Mouse (Mus musculus) liver, postnatal 0 days (tissue): Measurements from ENCODE around the gene Pfdn6. TPM values are rescaled to one million over a fixed set of nuclear protein-coding genes. Genes with fewer than 3 reads are reported as not detected.
"Not testable (repeated sequence)": the region's sequence is repeated elsewhere in the genome, so short reads cannot be mapped to it uniquely, and the experiment has no call there.

Experiments
- ATAC-seq: fragments of 200-750 bp; cut with Nextera tagmentation; 2 replicates; pipeline ENCODE4 v1.8.0; 2017; ENCODE audit warnings: mild to moderate bottlenecking, moderate library complexity
- DNase-seq: peaks from one replicate; pipeline ENCODE4 v3.0.0-alpha.2; 2016
- H3K27ac ChIP-seq: fragments of 300-500 bp; sonication (generic); 2 replicates; pipeline ENCODE4 v1.5.1; 2014; ENCODE audit warnings: antibody characterized with exemption, moderate library complexity, mild to moderate bottlenecking, low read depth
- H3K27me3 ChIP-seq: fragments of 300-500 bp; sonication (generic); 2 replicates; pipeline ENCODE4 v1.6.1; 2014; ENCODE audit warnings: low read length, control low read depth, mixed read lengths; ENCODE audit not compliant: insufficient read depth
- H3K36me3 ChIP-seq: fragments of 300-500 bp; sonication (generic); replicated peaks from 2 replicates; pipeline ENCODE4 v1.6.1; 2014; ENCODE audit warnings: mild to moderate bottlenecking, control low read depth, low read length, moderate library complexity, mixed read lengths; ENCODE audit not compliant: insufficient read depth
- H3K4me1 ChIP-seq: fragments of 300-500 bp; sonication (generic); 2 replicates; pipeline ENCODE4 v1.6.1; 2014; ENCODE audit warnings: antibody characterized with exemption, mild to moderate bottlenecking, control low read depth; ENCODE audit not compliant: insufficient read depth
- H3K4me2 ChIP-seq: fragments of 300-500 bp; sonication (generic); 2 replicates; pipeline ENCODE4 v1.6.1; 2014; ENCODE audit warnings: low read depth, mild to moderate bottlenecking, low read length, moderate library complexity, mixed read lengths
- H3K4me3 ChIP-seq: fragments of 300-500 bp; sonication (generic); 2 replicates; pipeline ENCODE4 v1.5.1; 2014; ENCODE audit warnings: low read depth, low read length
- H3K9ac ChIP-seq: fragments of 300-500 bp; sonication (generic); replicated peaks from 2 replicates; pipeline ENCODE4 v1.6.1; 2014; ENCODE audit warnings: mild to moderate bottlenecking, moderate library complexity
- H3K9me3 ChIP-seq: fragments of 300-500 bp; sonication (generic); 2 replicates; pipeline ENCODE4 v1.6.1; 2016; ENCODE audit warnings: mild to moderate bottlenecking, control low read depth, low read length, mixed read lengths
- CTCF ChIP-seq: sonication (generic); IDR thresholded peaks from 2 replicates; pipeline ENCODE4 v1.5.1; 2016; ENCODE audit warnings: antibody characterized with exemption, low read depth
- EP300 ChIP-seq: IDR thresholded peaks from 2 replicates; pipeline ENCODE4 v1.6.1; 2016; ENCODE audit warnings: antibody characterized with exemption, low read depth, mild to moderate bottlenecking
- WGBS: fragments of 180-500 bp; shearing (Covaris S2); extraction: QIAGEN DNeasy Blood & Tissue Kit; methylation state at CpG from one replicate; pipeline ENCODE4 v1.1.7; 2014; ENCODE audit not compliant: insufficient replicate concordance; 5-methylcytosine and 5-hydroxymethylcytosine counted together
- polyA plus RNA-seq: library from polyadenylated mRNA; unstranded; fragments of >200 nt; fragmentation: Nextera tagmentation; extraction: Ambion mirVana; gene quantifications from 2 replicates; pipeline ENCODE4 v1.2.1, GENCODE M21; 2015

Pfdn6 gene
- 82.2 and 85.5 TPM in 2 replicates for polyA plus RNA-seq

DNA sequence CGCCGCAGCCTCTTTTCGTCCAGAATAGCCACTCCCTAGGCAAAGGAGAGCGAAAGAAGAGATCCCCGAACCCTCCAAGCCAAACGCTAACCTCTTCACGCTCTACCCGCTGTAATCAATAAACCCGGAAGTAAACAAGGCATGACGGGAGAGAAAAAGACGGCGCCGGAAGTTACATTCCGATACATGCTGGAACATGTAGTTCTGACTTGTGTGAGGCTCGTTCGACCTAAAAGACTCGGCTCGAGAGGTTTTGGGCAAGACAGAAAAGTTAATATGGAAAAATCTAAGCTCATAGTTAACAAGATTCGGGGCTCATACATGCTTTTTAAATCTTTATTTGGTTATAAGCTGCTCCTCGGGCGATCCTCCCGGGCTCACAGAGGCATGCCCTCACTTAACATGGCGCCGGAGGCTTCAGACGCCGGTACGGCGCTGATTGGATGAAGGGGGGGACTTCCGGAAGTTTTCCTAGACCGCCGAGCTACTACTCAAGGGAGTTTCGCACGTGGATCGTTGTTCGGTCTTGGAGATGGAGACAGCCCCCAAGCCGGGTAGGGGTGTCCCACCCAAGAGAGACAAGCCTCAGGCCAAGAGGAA is at the start of gene Pfdn6, which contains the start of gene Wdr46:
Gene Pfdn6 (minus strand): TSS at position 138 of the 600 bp plus-strand sequence.
Gene Wdr46 (plus strand): TSS at position 455 of the 600 bp plus-strand sequence.
- Histone ChIP-seq H3K27ac (peak within 1 kb of the TSS; percentile 70), H3K9me3 (no peaks in the 10 kb centered on the region), H3K9ac (peak within 1 kb of the TSS; percentile 79), H3K27me3 (no peaks in the 10 kb centered on the region), H3K36me3 (peaks cover 22% of the 10 kb centered on the region), H3K4me2 (peak within 1 kb of the TSS; percentile 96), H3K4me3 (peak within 1 kb of the TSS; percentile 84), H3K4me1 (peaks cover 21% of the 10 kb centered on the region)
- DNase-seq (peak; percentile 90), ATAC-seq (peak; percentile 94)
- under 1% methylated on average over 36 of the region's 36 CpGs for WGBS
- TF ChIP-seq EP300 (peak; percentile 67; the same call in 1 of the 2 replicates), CTCF (no peak)

- not testable (repeated sequence) for H3K27ac ChIP-seq, H3K36me3 ChIP-seq, H3K9me3 ChIP-seq, ATAC-seq, H3K27me3 ChIP-seq, H3K4me3 ChIP-seq, H3K9ac ChIP-seq
- TF ChIP-seq CTCF = peak; percentile 96
- WGBS = 4% methylated on average over 8 of the region's 8 CpGs
- Histone ChIP-seq H3K4me2 (peak overlapping the region; percentile 74), H3K4me1 (peaks cover 26% of the 10 kb centered on the region)
- DNase-seq = peak; percentile 78
Measured at GRCm38 (mm10) chr17:33982136-33982535, 42.0 kb upstream of the Pfdn6 start.

DNA sequence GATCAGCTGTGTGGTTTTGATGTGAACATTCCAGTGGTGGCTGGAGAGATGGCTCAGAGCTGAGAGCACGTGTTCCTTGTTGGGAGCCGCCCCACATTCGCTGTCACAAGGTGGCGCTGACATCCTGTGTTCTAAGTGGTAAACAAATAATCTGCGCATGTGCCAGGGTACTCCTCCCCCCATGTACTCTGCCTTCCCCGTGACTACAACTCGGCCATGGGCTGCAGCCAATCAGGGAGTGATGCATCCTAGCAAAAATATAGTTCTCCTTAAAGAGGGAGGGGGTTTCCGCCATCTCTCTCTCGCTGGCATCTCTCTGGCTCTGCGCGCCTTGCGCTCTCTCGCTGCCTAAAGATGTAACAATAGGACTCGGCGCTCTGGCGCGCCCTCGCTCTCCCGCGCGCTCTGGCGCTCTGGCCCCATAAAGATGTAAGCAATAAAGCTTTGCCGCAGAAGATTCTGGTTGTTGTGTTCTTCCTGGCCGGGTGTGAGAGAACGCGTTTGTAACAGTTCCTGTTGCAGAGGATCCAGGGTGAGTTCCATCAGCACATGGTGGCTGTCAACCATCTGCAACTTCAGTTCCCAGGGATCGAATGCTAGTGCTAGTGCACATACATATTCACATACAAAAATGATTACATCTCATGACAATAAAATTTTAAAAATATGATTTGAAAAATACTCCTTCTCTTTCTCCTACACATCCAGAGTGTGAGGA is 41.2 kb upstream of the Pfdn6 start:
- not testable (repeated sequence) for H3K9me3 ChIP-seq, H3K36me3 ChIP-seq, H3K27me3 ChIP-seq
- DNase-seq (peak; percentile 93), ATAC-seq (peak; percentile 71)
- TF ChIP-seq CTCF (peak; percentile 85), EP300 (peak; percentile 65; the same call in 1 of the 2 replicates)
- peaks cover 26% of the 10 kb centered on the region for H3K4me1 ChIP-seq
- H3K4me3 ChIP-seq = peak overlapping the region; percentile 51
- H3K4me2 ChIP-seq = peak overlapping the region; percentile 74
- peak overlapping the region; percentile 91 for H3K27ac ChIP-seq
- peak overlapping the region; percentile 59; the same call in 1 of the 2 replicates for H3K9ac ChIP-seq
- under 1% methylated on average over 27 of the region's 27 CpGs for WGBS

GRCm38 (mm10) chr17:33980181-33981035 is 40.3 kb upstream of the Pfdn6 start:
- Histone ChIP-seq H3K4me2 (peak overlapping the region; percentile 74; the same call in 1 of the 2 replicates), H3K27me3 (peaks cover 7% of the 10 kb centered on the region; the same call in 1 of the 2 replicates), H3K4me3 (no peak overlapping the region), H3K27ac (peak overlapping the region; percentile 91), H3K9ac (no peak overlapping the region), H3K36me3 (no peaks in the 10 kb centered on the region), H3K9me3 (no peaks in the 10 kb centered on the region), H3K4me1 (peaks cover 26% of the 10 kb centered on the region)
- no peak for DNase-seq
- no peak for TF ChIP-seq CTCF
- TF ChIP-seq EP300 = no peak
- no peak for ATAC-seq
- 72% methylated on average over 19 of the region's 19 CpGs for WGBS

- Histone ChIP-seq H3K27ac (peak overlapping the region; percentile 91), H3K9me3 (no peaks in the 10 kb centered on the region), H3K4me1 (peaks cover 26% of the 10 kb centered on the region), H3K4me3 (no peak overlapping the region), H3K9ac (peak overlapping the region; percentile 68; the same call in 1 of the 2 replicates), H3K27me3 (peaks cover 7% of the 10 kb centered on the region; the same call in 1 of the 2 replicates), H3K4me2 (peak overlapping the region; percentile 90; the same call in 1 of the 2 replicates), H3K36me3 (no peaks in the 10 kb centered on the region)
- 50% methylated on average over 6 of the region's 6 CpGs for WGBS
- ATAC-seq (peak; percentile 8; the same call in 1 of the 2 replicates), DNase-seq (no peak)
- no peak for TF ChIP-seq CTCF
- TF ChIP-seq EP300 = no peak
Measured at GRCm38 (mm10) chr17:33979512-33980050, 39.4 kb upstream of the Pfdn6 start.
